Mouse (Mus musculus): Measurements from ENCODE around the gene S1pr2. TPM values are rescaled to one million over a fixed set of nuclear protein-coding genes. Genes with fewer than 3 reads are reported as not detected.
A peak's percentile ranks its signal among the peaks of the same experiment; 100 is the strongest.

The S1pr2 gene
- polyA plus RNA-seq, 1 experiment from 2014 or later = 4.7 TPM

GRCm38 (mm10) chr9:20979181-20979580 is 2.6 kb upstream of the S1pr2 start:
- no peak for DNase-seq
- no peaks in the 10 kb centered on the region for H3K9me3 ChIP-seq (replicated peaks)
- H3K4me2 ChIP-seq = no peak overlapping the region
- no peak overlapping the region for H3K4me3 ChIP-seq (replicated peaks)
- 58% methylated on average over 5 of the region's 5 CpGs for WGBS (ENCODE audit: insufficient replicate concordance)
- peaks cover 50% of the 10 kb centered on the region for H3K4me1 ChIP-seq (replicated peaks)
- no peak overlapping the region; the same call in 1 of the 2 replicates for H3K27ac ChIP-seq
- ATAC-seq (ENCODE audit: low read depth) = no peak
- H3K36me3 ChIP-seq = no peaks in the 10 kb centered on the region
- no peak overlapping the region for H3K9ac ChIP-seq
- peaks cover 14% of the 10 kb centered on the region; the same call in 1 of the 2 replicates for H3K27me3 ChIP-seq

GRCm38 (mm10) chr9:20978409-20979095 is 2.0 kb upstream of the S1pr2 start:
- Histone ChIP-seq H3K4me1 (replicated peaks) (peaks cover 56% of the 10 kb centered on the region), H3K27ac (peak overlapping the region; percentile 39), H3K27me3 (peaks cover 14% of the 10 kb centered on the region; the same call in 1 of the 2 replicates), H3K4me3 (replicated peaks) (no peak overlapping the region), H3K36me3 (no peaks in the 10 kb centered on the region), H3K9ac (no peak overlapping the region), H3K9me3 (replicated peaks) (no peaks in the 10 kb centered on the region), H3K4me2 (no peak overlapping the region)
- WGBS (ENCODE audit: insufficient replicate concordance) = 59% methylated on average over 10 of the region's 10 CpGs
- ATAC-seq (ENCODE audit: low read depth) (no peak), DNase-seq (no peak)

- Histone ChIP-seq H3K36me3 (no peaks in the 10 kb centered on the region), H3K4me1 (replicated peaks) (peaks cover 63% of the 10 kb centered on the region), H3K9ac (peak overlapping the region; percentile 80), H3K4me3 (replicated peaks) (peak overlapping the region; percentile 81), H3K27me3 (peaks cover 14% of the 10 kb centered on the region; the same call in 1 of the 2 replicates), H3K27ac (peak overlapping the region; percentile 77; the same call in 1 of the 2 replicates), H3K9me3 (replicated peaks) (no peaks in the 10 kb centered on the region), H3K4me2 (peak overlapping the region; percentile 97)
- DNase-seq (no peak), ATAC-seq (ENCODE audit: low read depth) (no peak)
- WGBS (ENCODE audit: insufficient replicate concordance) = 4% methylated on average over 4 of the region's 4 CpGs
These were observed 544 bp upstream of the S1pr2 start for GRCm38 (mm10) chr9:20976961-20977689.

GRCm38 (mm10) chr9:20975431-20976215 is 958 bp downstream of the S1pr2 start:
- Histone ChIP-seq H3K4me1 (replicated peaks) (peaks cover 72% of the 10 kb centered on the region), H3K4me2 (peak overlapping the region; percentile 97), H3K9ac (peak overlapping the region; percentile 80), H3K27me3 (peaks cover 14% of the 10 kb centered on the region; the same call in 1 of the 2 replicates), H3K4me3 (replicated peaks) (peak overlapping the region; percentile 81), H3K27ac (peak overlapping the region; percentile 77), H3K36me3 (no peaks in the 10 kb centered on the region), H3K9me3 (replicated peaks) (no peaks in the 10 kb centered on the region)
- DNase-seq (peak; percentile 28), ATAC-seq (ENCODE audit: low read depth) (peak; percentile 47)
- 2% methylated on average over 45 of the region's 45 CpGs for WGBS (ENCODE audit: insufficient replicate concordance)

- H3K9ac ChIP-seq = no peak overlapping the region
- H3K27me3 ChIP-seq = peaks cover 14% of the 10 kb centered on the region; the same call in 1 of the 2 replicates
- 0 out of 2 replicates have a peak overlapping the region, but pooled peaks have one; percentile 2 for H3K4me3 ChIP-seq (replicated peaks)
These were observed 2.9 kb downstream of the S1pr2 start for GRCm38 (mm10) chr9:20973682-20974075.

GRCm38 (mm10) chr9:20973001-20973681 is 3.4 kb downstream of the S1pr2 start:
- H3K4me2 ChIP-seq = peak overlapping the region; percentile 12; the same call in 1 of the 2 replicates
- DNase-seq (no peak), ATAC-seq (ENCODE audit: low read depth) (no peak)
- 0 out of 2 replicates have a peak overlapping the region, but pooled peaks have one; percentile 2 for H3K4me3 ChIP-seq (replicated peaks)
- peaks cover 9% of the 10 kb centered on the region for H3K36me3 ChIP-seq
- peaks cover 14% of the 10 kb centered on the region; the same call in 1 of the 2 replicates for H3K27me3 ChIP-seq
- H3K9me3 ChIP-seq (replicated peaks) = no peaks in the 10 kb centered on the region
- 89% methylated on average over 4 of the region's 4 CpGs for WGBS (ENCODE audit: insufficient replicate concordance)
- H3K27ac ChIP-seq = peak overlapping the region; percentile 4; the same call in 1 of the 2 replicates
- peaks cover 64% of the 10 kb centered on the region for H3K4me1 ChIP-seq (replicated peaks)
- no peak overlapping the region for H3K9ac ChIP-seq

More at GRCm38 (mm10) chr9:20973682-20974075, 2.9 kb downstream of the S1pr2 start:
- Histone ChIP-seq H3K4me1 (replicated peaks) (peaks cover 69% of the 10 kb centered on the region), H3K4me2 (peak overlapping the region; percentile 12), H3K9me3 (replicated peaks) (no peaks in the 10 kb centered on the region), H3K36me3 (peaks cover 4% of the 10 kb centered on the region; the same call in 1 of the 2 replicates), H3K27ac (peak overlapping the region; percentile 4; the same call in 1 of the 2 replicates)
- 37% methylated on average over 6 of the region's 6 CpGs for WGBS (ENCODE audit: insufficient replicate concordance)
- DNase-seq (no peak), ATAC-seq (ENCODE audit: low read depth) (no peak)

- no peak for ATAC-seq (ENCODE audit: low read depth)
- no peaks in the 10 kb centered on the region for H3K9me3 ChIP-seq (replicated peaks)
- WGBS (ENCODE audit: insufficient replicate concordance) = 69% methylated on average over 28 of the region's 28 CpGs
- peaks cover 14% of the 10 kb centered on the region; the same call in 1 of the 2 replicates for H3K27me3 ChIP-seq
- DNase-seq = no peak
- no peak overlapping the region for H3K4me3 ChIP-seq (replicated peaks)
- H3K27ac ChIP-seq = no peak overlapping the region; the same call in 1 of the 2 replicates
- no peak overlapping the region for H3K4me2 ChIP-seq
- H3K36me3 ChIP-seq = peaks cover 17% of the 10 kb centered on the region
- peak overlapping the region; percentile 29; the same call in 1 of the 2 replicates for H3K9ac ChIP-seq
- H3K4me1 ChIP-seq (replicated peaks) = peaks cover 61% of the 10 kb centered on the region
These were observed 4.2 kb downstream of the S1pr2 start for GRCm38 (mm10) chr9:20972141-20972992.

GRCm38 (mm10) chr9:20971751-20972140 is 4.8 kb downstream of the S1pr2 start:
- no peaks in the 10 kb centered on the region for H3K9me3 ChIP-seq (replicated peaks)
- H3K27ac ChIP-seq = no peak overlapping the region
- peaks cover 22% of the 10 kb centered on the region for H3K36me3 ChIP-seq
- ATAC-seq (ENCODE audit: low read depth) = no peak
- no peak for DNase-seq
- H3K4me3 ChIP-seq (replicated peaks) = no peak overlapping the region
- peaks cover 14% of the 10 kb centered on the region; the same call in 1 of the 2 replicates for H3K27me3 ChIP-seq
- WGBS (ENCODE audit: insufficient replicate concordance) = 66% methylated on average over 7 of the region's 7 CpGs
- no peak overlapping the region for H3K9ac ChIP-seq
- H3K4me2 ChIP-seq = no peak overlapping the region
- peaks cover 63% of the 10 kb centered on the region for H3K4me1 ChIP-seq (replicated peaks)

- no peak overlapping the region for H3K9ac ChIP-seq
- H3K4me1 ChIP-seq (replicated peaks) = peaks cover 42% of the 10 kb centered on the region
- H3K36me3 ChIP-seq = peaks cover 22% of the 10 kb centered on the region
- H3K9me3 ChIP-seq (replicated peaks) = no peaks in the 10 kb centered on the region
- no peak for DNase-seq
- no peaks in the 10 kb centered on the region for H3K27me3 ChIP-seq
- no peak overlapping the region for H3K4me3 ChIP-seq (replicated peaks)
- 36% methylated on average over 5 of the region's 5 CpGs for WGBS (ENCODE audit: insufficient replicate concordance)
- no peak for ATAC-seq (ENCODE audit: low read depth)
- no peak overlapping the region for H3K4me2 ChIP-seq
- no peak overlapping the region; the same call in 1 of the 2 replicates for H3K27ac ChIP-seq
These were observed 9.8 kb downstream of the S1pr2 start for GRCm38 (mm10) chr9:20966747-20967146.

- Histone ChIP-seq H3K27me3 (no peaks in the 10 kb centered on the region), H3K9ac (no peak overlapping the region), H3K9me3 (replicated peaks) (no peaks in the 10 kb centered on the region), H3K36me3 (peaks cover 22% of the 10 kb centered on the region), H3K4me3 (replicated peaks) (no peak overlapping the region), H3K4me2 (no peak overlapping the region), H3K4me1 (replicated peaks) (peaks cover 34% of the 10 kb centered on the region), H3K27ac (peak overlapping the region; percentile 34; the same call in 1 of the 2 replicates)
- WGBS (ENCODE audit: insufficient replicate concordance) = 45% methylated on average over 3 of the region's 3 CpGs
- ATAC-seq (ENCODE audit: low read depth) (no peak), DNase-seq (no peak)
These were observed 10.6 kb downstream of the S1pr2 start for GRCm38 (mm10) chr9:20966008-20966407.
